Mouse (Mus musculus) hindbrain, embryonic 11.5 days (tissue): Measurements from ENCODE around the gene Gm6993. TPM values are rescaled to one million over a fixed set of nuclear protein-coding genes. Genes with fewer than 3 reads are reported as not detected.

Experiments
- ATAC-seq: fragments of 200-750 bp; cut with Nextera tagmentation; 2 replicates; pipeline ENCODE4 v1.8.0; 2017; ENCODE audit warnings: mild to moderate bottlenecking, moderate TSS enrichment, moderate library complexity; ENCODE audit not compliant: low FRiP score
- DNase-seq: peaks from one replicate; pipeline ENCODE4 v3.0.0-alpha.2; 2015; ENCODE audit warnings: low spot score
- H3K27ac ChIP-seq: fragments of 300-500 bp; sonication (generic); 2 replicates; pipeline ENCODE4 v1.5.1; 2014; ENCODE audit warnings: mild to moderate bottlenecking, low read depth, low read length
- H3K27me3 ChIP-seq: fragments of 300-500 bp; sonication (generic); 2 replicates; pipeline ENCODE4 v1.6.1; 2014; ENCODE audit warnings: mild to moderate bottlenecking, low read length, moderate library complexity, mixed read lengths; ENCODE audit not compliant: control insufficient read depth, insufficient read depth
- H3K36me3 ChIP-seq: fragments of 300-500 bp; sonication (generic); 2 replicates; pipeline ENCODE4 v1.6.1; 2014; ENCODE audit warnings: mild to moderate bottlenecking, low read length, moderate library complexity, mixed read lengths; ENCODE audit not compliant: control insufficient read depth, insufficient read depth
- H3K4me1 ChIP-seq: fragments of 300-500 bp; sonication (generic); replicated peaks from 2 replicates; pipeline ENCODE4 v1.6.1; 2014; ENCODE audit warnings: low read length, mixed read lengths; ENCODE audit not compliant: control insufficient read depth, insufficient read depth
- H3K4me2 ChIP-seq: fragments of 300-500 bp; sonication (generic); replicated peaks from 2 replicates; pipeline ENCODE4 v1.6.1; 2014; ENCODE audit warnings: mild to moderate bottlenecking, low read depth, low read length
- H3K4me3 ChIP-seq: fragments of 300-500 bp; sonication (generic); 2 replicates; pipeline ENCODE4 v1.5.1; 2014; ENCODE audit warnings: low read depth, low read length
- H3K9ac ChIP-seq: fragments of 300-500 bp; sonication (generic); 2 replicates; pipeline ENCODE4 v1.6.1; 2014; ENCODE audit warnings: low read depth, low read length
- H3K9me3 ChIP-seq: fragments of 300-500 bp; sonication (generic); 2 replicates; pipeline ENCODE4 v1.6.1; 2016; ENCODE audit warnings: low read length; ENCODE audit not compliant: control insufficient read depth
- WGBS: fragments of 180-500 bp; shearing (Covaris S2); extraction: QIAGEN DNeasy Blood & Tissue Kit; methylation state at CpG from one replicate; pipeline ENCODE4 v1.1.7; 2014; 5-methylcytosine and 5-hydroxymethylcytosine counted together
- polyA plus RNA-seq: library from polyadenylated mRNA; unstranded; fragments of >200 nt; fragmentation: Nextera tagmentation; extraction: Ambion mirVana; gene quantifications from 2 replicates; pipeline ENCODE4 v1.2.1, GENCODE M21; 2014

Gene Gm6993
- not detected in 2 replicates for polyA plus RNA-seq

- Histone ChIP-seq H3K27ac (no peak within 1 kb of the TSS), H3K4me1 (no peaks in the 10 kb centered on the region), H3K4me3 (no peak within 1 kb of the TSS), H3K27me3 (no peaks in the 10 kb centered on the region), H3K4me2 (no peak within 1 kb of the TSS), H3K36me3 (no peaks in the 10 kb centered on the region), H3K9ac (no peak within 1 kb of the TSS), H3K9me3 (no peaks in the 10 kb centered on the region)
- 80% methylated on average over 5 of the region's 5 CpGs for WGBS
- ATAC-seq (no peak), DNase-seq (no peak)
These were observed at the start of gene Gm6993 for GRCm38 (mm10) chr12:31240470-31240869. TSS of gene Gm6993 (plus strand) at chr12:31240770.

DNA sequence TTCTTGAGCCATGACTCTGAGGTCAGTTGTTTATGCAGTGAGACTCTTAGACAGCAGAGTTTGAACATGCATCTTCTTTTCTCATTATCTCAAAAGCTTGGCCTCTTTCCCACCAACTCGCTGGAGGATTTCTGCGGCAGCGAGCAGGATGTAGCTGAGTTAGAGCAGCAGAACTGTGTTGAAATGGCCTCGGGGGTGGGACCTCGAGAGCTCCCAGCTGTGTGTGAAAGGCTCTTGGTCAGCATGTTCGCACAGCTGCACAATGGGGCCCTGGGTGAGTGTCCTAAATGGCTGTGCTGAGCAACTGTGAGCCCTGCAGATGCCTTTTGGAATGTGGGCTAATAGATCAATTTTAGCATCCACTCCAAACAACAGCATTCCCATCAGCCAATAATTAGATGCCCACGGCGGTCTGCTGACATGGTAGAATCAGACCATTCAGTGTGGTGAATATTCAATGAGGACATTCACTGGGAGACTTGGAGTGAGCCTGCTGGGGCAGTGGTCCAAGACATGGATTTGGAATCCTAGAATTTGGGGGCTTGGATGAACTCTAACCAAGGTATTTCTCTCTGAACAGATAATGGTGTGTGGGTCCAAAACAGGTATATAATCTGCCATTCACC lies 49.1 kb upstream of the Gm6993 start:
- WGBS = 16% methylated on average over 8 of the region's 8 CpGs
- H3K36me3 ChIP-seq = no peaks in the 10 kb centered on the region
- no peak overlapping the region for H3K4me2 ChIP-seq
- H3K27me3 ChIP-seq = no peaks in the 10 kb centered on the region
- no peaks in the 10 kb centered on the region for H3K4me1 ChIP-seq
- no peaks in the 10 kb centered on the region for H3K9me3 ChIP-seq
- H3K27ac ChIP-seq = no peak overlapping the region
- H3K9ac ChIP-seq = no peak overlapping the region
- DNase-seq (peak; percentile 31), ATAC-seq (peak; percentile 63; the same call in 1 of the 2 replicates)
- no peak overlapping the region for H3K4me3 ChIP-seq

DNA sequence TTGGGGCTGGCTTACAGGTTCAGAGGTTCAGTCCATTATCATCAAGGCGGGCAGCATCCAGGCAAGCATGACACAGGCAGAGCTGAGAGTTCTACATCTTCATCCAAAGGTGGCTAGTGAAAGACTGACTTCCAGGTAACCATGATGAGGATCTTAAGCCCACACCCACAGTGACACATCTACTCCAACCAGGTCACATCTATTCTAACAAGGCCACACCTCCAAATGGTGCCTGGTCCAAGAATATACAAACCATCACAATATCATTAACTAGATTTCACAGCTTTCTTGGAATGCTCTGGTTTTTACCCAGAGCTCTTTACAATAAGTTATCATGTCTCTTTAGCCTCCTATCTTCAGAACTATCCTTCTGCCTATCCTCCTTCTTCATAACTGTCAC lies 38.1 kb upstream of the Gm6993 start:
- ATAC-seq (no peak), DNase-seq (no peak)
- H3K4me1 ChIP-seq = no peaks in the 10 kb centered on the region
- H3K4me3 ChIP-seq = no peak overlapping the region
- H3K27me3 ChIP-seq = no peaks in the 10 kb centered on the region
- no peak overlapping the region for H3K27ac ChIP-seq
- no peak overlapping the region for H3K9ac ChIP-seq
- H3K9me3 ChIP-seq = no peaks in the 10 kb centered on the region
- no peak overlapping the region for H3K4me2 ChIP-seq
- WGBS = 100% methylated on average over 1 of the region's 1 CpGs
- no peaks in the 10 kb centered on the region for H3K36me3 ChIP-seq

GRCm38 (mm10) chr12:31203746-31204455 lies 36.7 kb upstream of the Gm6993 start:
- H3K4me1 ChIP-seq = no peaks in the 10 kb centered on the region
- WGBS = 81% methylated on average over 6 of the region's 6 CpGs
- ATAC-seq = no peak
- H3K27me3 ChIP-seq = no peaks in the 10 kb centered on the region
- H3K27ac ChIP-seq = no peak overlapping the region
- no peak overlapping the region for H3K4me3 ChIP-seq
- no peak overlapping the region for H3K9ac ChIP-seq
- no peak for DNase-seq
- H3K4me2 ChIP-seq = no peak overlapping the region
- no peaks in the 10 kb centered on the region for H3K9me3 ChIP-seq
- no peaks in the 10 kb centered on the region for H3K36me3 ChIP-seq

DNA sequence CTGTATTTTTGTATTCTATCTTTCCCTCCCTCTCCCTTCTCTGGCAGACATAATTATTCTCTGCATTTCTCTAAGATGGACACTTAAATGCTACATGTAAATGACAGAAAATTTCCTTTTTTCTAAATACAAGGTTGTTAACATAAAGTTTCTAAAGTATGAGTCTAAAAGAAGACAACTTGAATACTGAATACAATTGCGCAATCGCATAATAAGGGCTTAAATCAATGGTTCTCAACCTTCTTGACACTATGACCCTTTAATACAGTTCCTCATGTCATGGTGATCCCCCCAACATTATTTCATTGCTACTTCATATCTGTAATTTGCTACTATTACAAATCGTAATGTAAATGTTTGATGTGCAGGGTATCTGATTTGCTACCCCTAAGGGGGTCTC lies 35.7 kb upstream of the Gm6993 start:
- no peaks in the 10 kb centered on the region for H3K9me3 ChIP-seq
- no peak overlapping the region for H3K27ac ChIP-seq
- H3K36me3 ChIP-seq = no peaks in the 10 kb centered on the region
- no peaks in the 10 kb centered on the region for H3K4me1 ChIP-seq
- H3K9ac ChIP-seq = no peak overlapping the region
- H3K4me2 ChIP-seq = no peak overlapping the region
- H3K27me3 ChIP-seq = no peaks in the 10 kb centered on the region
- 96% methylated on average over 3 of the region's 3 CpGs for WGBS
- ATAC-seq = no peak
- no peak for DNase-seq
- no peak overlapping the region for H3K4me3 ChIP-seq

GRCm38 (mm10) chr12:31205983-31206633 lies 34.5 kb upstream of the Gm6993 start:
- no peak overlapping the region for H3K4me2 ChIP-seq
- no peak for ATAC-seq
- H3K4me3 ChIP-seq = no peak overlapping the region
- no peak overlapping the region for H3K9ac ChIP-seq
- H3K27me3 ChIP-seq = no peaks in the 10 kb centered on the region
- DNase-seq = no peak
- no peaks in the 10 kb centered on the region for H3K36me3 ChIP-seq
- no peak overlapping the region for H3K27ac ChIP-seq
- no peaks in the 10 kb centered on the region for H3K9me3 ChIP-seq
- H3K4me1 ChIP-seq = no peaks in the 10 kb centered on the region
- WGBS = 77% methylated on average over 10 of the region's 10 CpGs

- Histone ChIP-seq H3K4me3 (no peak overlapping the region), H3K9me3 (no peaks in the 10 kb centered on the region), H3K27me3 (no peaks in the 10 kb centered on the region), H3K4me1 (no peaks in the 10 kb centered on the region), H3K9ac (no peak overlapping the region), H3K27ac (no peak overlapping the region), H3K4me2 (no peak overlapping the region), H3K36me3 (no peaks in the 10 kb centered on the region)
- ATAC-seq (no peak), DNase-seq (no peak)
- 69% methylated on average over 6 of the region's 6 CpGs for WGBS
These were observed 31.8 kb upstream of the Gm6993 start for GRCm38 (mm10) chr12:31208766-31209165.

DNA sequence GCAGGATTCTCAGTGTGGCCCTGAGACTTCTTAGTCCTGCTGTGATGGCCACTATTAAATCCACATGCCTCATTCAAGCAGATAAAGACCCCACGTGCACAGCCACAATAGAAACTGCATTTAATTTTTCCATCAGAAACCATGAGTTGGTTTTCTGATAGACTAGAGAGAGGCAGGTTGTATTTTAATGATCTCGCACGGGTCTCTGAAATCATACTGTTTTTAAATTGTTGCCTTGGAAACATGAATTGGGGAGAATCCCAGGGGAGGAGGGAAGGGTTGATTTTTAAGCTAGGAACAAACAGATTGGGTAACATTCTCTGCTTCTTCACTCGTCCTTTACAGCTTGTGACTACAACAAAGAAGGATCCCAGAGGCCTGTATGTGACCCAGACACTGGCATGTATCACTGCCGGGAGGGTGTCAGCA lies 31.2 kb upstream of the Gm6993 start:
- ATAC-seq (no peak), DNase-seq (no peak)
- no peaks in the 10 kb centered on the region for H3K36me3 ChIP-seq
- H3K27me3 ChIP-seq = no peaks in the 10 kb centered on the region
- no peaks in the 10 kb centered on the region for H3K9me3 ChIP-seq
- 30% methylated on average over 5 of the region's 5 CpGs for WGBS
- H3K4me1 ChIP-seq = no peaks in the 10 kb centered on the region
- H3K27ac ChIP-seq = no peak overlapping the region
- H3K4me2 ChIP-seq = no peak overlapping the region
- H3K9ac ChIP-seq = no peak overlapping the region
- H3K4me3 ChIP-seq = no peak overlapping the region
